Mouse (Mus musculus) frontal cortex, postnatal 10 days (tissue): ENCODE results near the gene Tctex1d4.
A peak's percentile ranks its signal among the peaks of the same experiment; 100 is the strongest.

Source experiments
- DNase-seq, 2 experiments: peaks; one replicate each; pipeline ENCODE4 v3.0.0; 2022; ENCODE audit warnings: low spot score in 2 of 2, mixed read lengths in 1 of 2

The Tctex1d4 gene

GRCm38 (mm10) chr4:117138295-117139216 is 12.0 kb downstream of the Tctex1d4 start:
- DNase-seq: no peak

DNA sequence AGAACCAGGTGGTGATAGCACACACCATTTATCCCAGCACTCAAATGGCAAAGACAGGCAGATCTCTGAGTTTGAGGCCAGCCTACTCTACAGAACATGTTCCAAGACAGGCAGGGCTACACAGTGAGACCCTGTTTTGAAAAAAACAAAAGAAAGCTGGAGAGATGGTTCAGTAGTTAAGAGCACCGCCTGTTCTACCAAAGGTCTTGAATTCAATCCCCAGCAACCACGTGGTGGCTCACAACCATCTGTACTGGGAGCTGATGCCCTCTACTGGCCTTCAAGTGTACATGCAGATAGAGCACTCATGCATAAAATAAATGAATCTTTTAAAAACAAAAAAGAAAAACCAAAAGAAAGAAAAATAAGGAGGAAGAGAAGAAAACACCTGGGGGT is 12.6 kb downstream of the Tctex1d4 start:
- DNase-seq: no peak

- DNase-seq: no peak
Observed at GRCm38 (mm10) chr4:117140613-117141012, 14.0 kb downstream of the Tctex1d4 start.

DNA sequence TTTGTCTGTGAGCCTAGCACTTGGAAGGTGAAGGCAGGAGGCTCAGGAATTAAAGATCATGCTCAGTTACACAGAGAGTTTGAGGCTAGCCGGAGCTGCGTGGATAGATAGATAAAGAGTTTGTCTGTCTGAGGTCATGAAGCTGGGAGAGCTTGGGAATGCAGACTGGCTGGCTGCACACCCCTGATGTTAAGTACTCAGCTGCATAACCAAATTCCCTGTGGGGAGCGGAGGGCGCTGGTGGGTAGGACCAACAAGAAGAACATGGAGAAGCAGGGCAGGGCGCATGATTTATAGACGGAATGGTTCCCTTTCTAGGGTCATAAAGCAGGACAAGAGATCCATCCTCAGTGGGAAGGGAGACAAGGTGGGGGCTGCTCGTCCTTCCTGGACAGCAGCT is 16.4 kb downstream of the Tctex1d4 start:
- no peak for DNase-seq

GRCm38 (mm10) chr4:117145248-117145647 is 18.7 kb downstream of the Tctex1d4 start:
- DNase-seq: no peak

GRCm38 (mm10) chr4:117146176-117146575 is 19.6 kb downstream of the Tctex1d4 start:
- peak; percentile 58 to 71 for DNase-seq

- DNase-seq: no peak
Observed at GRCm38 (mm10) chr4:117148047-117148713, 21.6 kb downstream of the Tctex1d4 start.

DNA sequence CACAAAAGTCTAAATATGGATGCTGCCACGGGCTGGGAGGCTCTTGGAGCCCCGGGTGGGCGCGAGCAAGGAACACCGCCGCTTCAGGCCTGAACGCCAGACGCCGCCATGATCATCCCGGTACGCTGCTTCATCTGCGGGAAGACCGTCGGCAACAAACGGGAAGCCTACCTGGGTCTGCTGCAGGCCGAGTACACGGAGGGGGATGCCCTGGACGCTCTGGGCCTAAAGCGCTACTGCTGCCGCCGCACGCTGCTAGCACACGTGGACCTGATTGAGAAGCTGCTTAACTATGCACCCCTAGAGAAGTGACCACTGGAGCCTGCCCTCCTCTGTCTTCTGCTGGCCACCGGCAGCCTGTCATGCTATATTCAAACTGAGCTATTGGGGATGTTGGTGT is 22.2 kb downstream of the Tctex1d4 start:
- no peak for DNase-seq

GRCm38 (mm10) chr4:117149291-117150211 is 23.0 kb downstream of the Tctex1d4 start:
- DNase-seq: no peak

DNA sequence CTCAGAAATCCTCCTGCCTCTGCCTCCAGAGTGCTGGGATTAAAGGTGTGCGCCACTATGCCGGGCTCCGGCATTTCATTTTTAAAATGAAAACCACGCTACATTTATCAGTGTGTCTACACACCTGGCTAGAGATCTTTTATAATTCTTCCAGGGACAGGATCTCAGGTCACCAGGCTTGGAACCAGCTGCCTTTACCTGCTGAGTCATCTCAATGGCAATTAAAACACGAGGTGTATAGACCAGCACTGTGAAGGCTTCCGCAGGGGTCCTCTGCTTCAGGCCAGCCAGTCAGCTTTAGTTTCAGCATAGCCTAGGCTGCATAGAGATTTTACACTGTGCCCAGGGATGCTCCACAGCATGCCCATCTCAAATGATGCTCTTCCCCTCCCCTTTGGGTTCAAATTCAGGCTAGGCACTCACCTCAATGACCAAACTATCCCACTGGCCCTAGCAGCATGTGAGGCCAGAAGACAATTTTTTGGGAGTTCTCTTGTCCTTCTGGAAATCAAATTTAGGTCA is 23.7 kb downstream of the Tctex1d4 start:
- DNase-seq: no peak

- no peak for DNase-seq
Observed at GRCm38 (mm10) chr4:117151416-117151815, 24.8 kb downstream of the Tctex1d4 start.

DNA sequence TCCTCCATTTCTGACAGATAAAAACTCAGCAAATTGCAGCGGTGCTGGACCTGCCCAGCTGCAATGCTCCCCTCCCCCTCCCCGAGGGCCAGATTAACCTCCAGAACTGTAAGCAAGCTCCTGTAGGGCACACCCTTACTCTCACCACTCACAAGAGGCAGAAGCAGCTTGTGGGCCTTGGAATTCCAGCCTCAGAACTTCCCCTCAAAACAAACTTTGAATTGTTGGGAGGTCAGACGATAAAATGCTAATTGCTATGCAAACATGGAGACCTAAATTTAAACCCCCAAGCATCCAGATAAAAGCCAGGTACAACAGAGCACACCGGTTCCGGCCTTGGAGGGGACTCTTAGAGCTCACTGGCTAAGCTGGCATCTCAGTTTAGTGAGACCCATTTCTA is 26.1 kb downstream of the Tctex1d4 start:
- DNase-seq: no peak

DNA sequence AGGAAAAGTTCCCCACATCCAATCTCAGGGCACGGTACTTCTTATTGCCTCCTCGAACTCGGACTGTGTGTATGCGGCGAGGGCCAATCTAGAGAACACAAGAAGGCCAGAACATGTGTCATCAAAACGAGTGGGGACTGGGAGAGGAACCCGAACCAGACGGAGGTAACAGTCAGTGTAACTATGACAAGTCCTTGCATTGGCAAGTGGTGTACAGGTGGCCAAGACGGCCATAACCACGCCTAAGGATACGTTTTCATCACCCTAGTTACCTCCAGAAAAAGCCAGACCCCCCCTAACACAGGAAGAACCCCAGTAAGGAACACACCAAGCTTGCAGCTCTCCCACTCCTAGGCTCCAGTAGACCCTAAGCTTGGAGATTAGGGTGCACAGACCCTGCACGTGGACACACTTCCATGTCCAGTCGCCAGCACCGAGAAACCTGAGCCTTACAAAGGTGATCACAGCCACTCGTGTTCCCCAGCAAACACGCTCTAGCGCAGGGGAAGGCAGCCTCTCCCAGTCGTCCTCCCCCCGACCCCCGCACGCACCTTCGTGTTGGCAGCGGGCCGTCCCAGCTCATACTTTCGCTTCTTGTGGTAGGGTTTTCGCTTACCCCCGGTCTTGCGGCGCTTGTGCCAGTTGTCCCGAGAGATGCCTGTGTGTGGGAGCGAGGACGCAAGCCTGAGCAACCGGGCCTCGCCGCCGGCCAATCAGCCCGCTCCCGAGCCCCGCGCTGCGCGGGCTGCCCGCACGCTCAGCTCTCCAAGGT is 28.6 kb downstream of the Tctex1d4 start:
- peak in 1 of 2 experiments; percentile 34 for DNase-seq

DNA sequence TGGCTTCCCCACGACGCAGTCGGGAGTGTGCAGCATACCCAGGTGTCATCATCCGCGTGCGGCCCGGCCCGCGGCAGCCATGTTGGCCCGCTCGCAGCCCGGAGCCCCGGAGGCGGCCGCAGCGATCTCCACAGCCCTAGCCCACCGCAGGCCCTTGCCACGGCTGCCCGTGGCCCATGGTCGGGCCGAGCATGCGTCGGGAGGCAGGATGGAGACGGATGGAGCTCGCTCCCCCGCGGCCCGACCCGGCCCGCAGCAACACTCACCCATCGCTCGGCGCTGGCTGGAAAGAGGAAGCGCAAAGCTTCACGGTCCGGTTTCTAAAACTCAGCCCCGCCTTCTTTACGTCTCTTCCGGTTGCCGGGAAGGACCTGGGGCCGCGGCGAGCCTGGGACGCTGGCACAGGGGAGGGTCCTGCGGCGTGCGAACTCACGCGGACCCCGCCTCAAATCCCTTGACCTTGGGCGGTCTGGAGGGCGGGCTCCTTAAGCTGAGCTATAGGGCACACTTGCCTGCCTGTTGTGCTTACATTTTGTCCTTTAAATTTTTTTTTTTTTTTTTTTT is 29.3 kb downstream of the Tctex1d4 start, which contains the start of gene Rps8:
Rps8 (minus strand) TSS at position 452 of the 564 bp plus-strand sequence.
- DNase-seq: peak; percentile 80 to 84

DNA sequence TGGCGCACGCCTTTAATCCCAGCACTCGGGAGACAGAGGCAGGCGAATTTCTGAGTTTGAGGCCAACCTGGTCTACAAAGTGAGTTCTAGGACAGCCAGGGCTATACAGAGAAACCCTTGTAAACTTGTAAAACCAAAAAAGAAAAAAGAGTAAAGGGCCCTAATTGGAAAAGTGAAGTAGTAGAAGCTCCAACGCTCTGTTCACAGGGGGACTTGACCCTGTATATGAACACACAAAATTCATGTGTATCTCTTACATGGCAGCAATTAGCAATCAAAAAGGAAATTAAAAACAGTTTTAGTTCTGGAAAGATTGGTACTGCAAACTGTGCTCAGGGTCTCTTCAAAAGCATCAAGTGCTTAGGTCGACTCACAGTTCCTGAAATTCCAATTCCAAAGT is 29.8 kb downstream of the Tctex1d4 start:
- DNase-seq: no peak

- no peak for DNase-seq
Observed at GRCm38 (mm10) chr4:117159666-117160065, 33.1 kb downstream of the Tctex1d4 start.

DNA sequence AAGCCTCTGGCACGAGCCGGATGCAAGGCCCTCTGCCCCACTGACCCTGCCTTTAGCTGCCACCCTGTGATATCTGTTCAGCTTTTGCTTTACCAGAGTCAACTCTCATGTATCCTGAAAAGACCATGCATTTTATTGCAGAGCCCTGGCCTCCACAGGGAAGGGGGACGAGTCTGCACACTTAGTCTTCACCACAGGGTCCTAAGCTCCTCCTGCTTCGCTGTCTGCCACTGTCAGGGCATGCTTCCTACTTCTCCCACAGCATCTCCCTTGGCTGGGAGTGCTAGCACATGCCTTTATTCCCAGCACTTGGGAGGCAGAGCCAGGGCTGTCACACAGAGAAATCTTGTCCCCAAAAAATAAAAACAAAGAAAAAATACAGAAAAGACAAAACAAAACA is 34.6 kb downstream of the Tctex1d4 start:
- DNase-seq: no peak

DNA sequence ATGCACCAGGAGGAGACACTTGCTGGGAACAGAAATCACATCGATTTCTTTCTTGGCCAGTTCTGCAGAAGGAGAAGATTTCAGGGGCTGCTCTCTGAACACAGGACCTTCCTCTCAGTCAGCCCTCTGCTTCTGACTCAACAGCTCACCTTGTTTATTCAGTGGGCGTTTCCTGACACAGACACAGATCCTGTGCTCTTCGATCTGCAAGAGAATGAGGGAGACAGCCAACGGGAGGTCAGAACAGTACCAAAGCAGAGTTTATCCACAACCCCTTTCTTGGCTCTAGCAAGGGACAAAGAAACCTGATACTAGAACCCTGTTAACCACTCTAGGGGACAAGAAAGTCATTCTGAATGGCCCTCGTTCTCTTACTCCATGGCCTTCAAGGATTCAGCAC is 43.3 kb downstream of the Tctex1d4 start:
- no peak for DNase-seq
